Mouse (Mus musculus): ENCODE data around the gene Cnot6l.

The Cnot6l gene

GRCm38 (mm10) chr5:96164021-96164411, at the start of gene Cnot6l:
TSS of gene Cnot6l (minus strand) at chr5:96164171.
- DNase-seq: peak; percentile 52 to 72

- peak; percentile 93 for DNase-seq
Measured at GRCm38 (mm10) chr5:96209916-96210583, 46.1 kb upstream of the Cnot6l start.

GRCm38 (mm10) chr5:96209459-96209858, 45.5 kb upstream of the Cnot6l start, which contains the start of gene Mrpl1:
TSS of gene Mrpl1 (plus strand) at chr5:96209493.
- DNase-seq: peak; percentile 20 to 49

- DNase-seq: no peak
Measured at GRCm38 (mm10) chr5:96208543-96208942, 44.6 kb upstream of the Cnot6l start.

GRCm38 (mm10) chr5:96207531-96207930, 43.6 kb upstream of the Cnot6l start:
- DNase-seq: no peak

GRCm38 (mm10) chr5:96206897-96207296, 42.9 kb upstream of the Cnot6l start:
- DNase-seq: peak; percentile 75 to 82

- DNase-seq: no peak
Measured at GRCm38 (mm10) chr5:96201462-96202154, 37.6 kb upstream of the Cnot6l start.

- no peak for DNase-seq
Measured at GRCm38 (mm10) chr5:96200269-96200668, 36.3 kb upstream of the Cnot6l start.

GRCm38 (mm10) chr5:96198271-96198670, 34.3 kb upstream of the Cnot6l start:
- no peak for DNase-seq

GRCm38 (mm10) chr5:96196547-96197052, 32.6 kb upstream of the Cnot6l start:
- DNase-seq: peak in 1 of 2 experiments; percentile 28

GRCm38 (mm10) chr5:96191251-96191650, 27.3 kb upstream of the Cnot6l start:
- DNase-seq: no peak

- DNase-seq: no peak
Measured at GRCm38 (mm10) chr5:96189761-96190160, 25.8 kb upstream of the Cnot6l start.

GRCm38 (mm10) chr5:96183987-96184386, 20.0 kb upstream of the Cnot6l start:
- DNase-seq: no peak

GRCm38 (mm10) chr5:96183211-96183610, 19.2 kb upstream of the Cnot6l start:
- DNase-seq: no peak

- no peak for DNase-seq
Measured at GRCm38 (mm10) chr5:96176879-96177358, 12.9 kb upstream of the Cnot6l start.

GRCm38 (mm10) chr5:96176121-96176520, 12.2 kb upstream of the Cnot6l start:
- peak in 1 of 2 experiments; percentile 8 for DNase-seq

- DNase-seq: no peak
Measured at GRCm38 (mm10) chr5:96171765-96172164, 7.8 kb upstream of the Cnot6l start.

GRCm38 (mm10) chr5:96170443-96170842, 6.5 kb upstream of the Cnot6l start:
- no peak for DNase-seq

GRCm38 (mm10) chr5:96166761-96167160, 2.8 kb upstream of the Cnot6l start:
- no peak for DNase-seq

GRCm38 (mm10) chr5:96163396-96164020, 463 bp downstream of the Cnot6l start:
- no peak for DNase-seq

GRCm38 (mm10) chr5:96162399-96163331, 1.3 kb downstream of the Cnot6l start:
- peak; percentile 90 to 92 for DNase-seq

Data from kidney, postnatal 36 days (tissue).